Mouse (Mus musculus) MEL (cell line): ENCODE measurements around the gene Ppp1r1c. TPM values are rescaled to one million over a fixed set of nuclear protein-coding genes. Genes with fewer than 3 reads are reported as not detected.

Experiments used
- DNase-seq: peaks from one replicate; pipeline ENCODE4 v3.0.0; 2011; ENCODE audit warnings: low read depth, low spot score
- H3K27ac ChIP-seq: 2 replicates; pipeline ENCODE4 v1.5.1; 2012; ENCODE audit warnings: low read depth, mild to moderate bottlenecking, control low read depth, low read length, moderate library complexity; ENCODE audit not compliant: control insufficient read depth
- H3K27me3 ChIP-seq, 2 experiments: fragments of 150-350 bp in 1 of 2; sonication (generic) in 1 of 2; 2 replicates each; pipeline ENCODE4 v1.6.1; 2012; ENCODE audit warnings: low read length in 2 of 2, mild to moderate bottlenecking in 2 of 2, improper control_type of control experiment in 1 of 2, moderate library complexity in 1 of 2; ENCODE audit not compliant: insufficient read depth in 2 of 2, control insufficient read depth in 1 of 2
- H3K36me3 ChIP-seq, 2 experiments: 2 replicates each; pipeline ENCODE4 v1.6.1; 2012 to 2014; ENCODE audit warnings: low read length in 2 of 2, improper control_type of control experiment in 1 of 2, inconsistent platforms in 1 of 2, mild to moderate bottlenecking in 1 of 2; ENCODE audit not compliant: insufficient read depth in 2 of 2, control insufficient read depth in 1 of 2
- H3K4me1 ChIP-seq, 2 experiments: fragments of 150-350 bp in 1 of 2; sonication (generic) in 1 of 2; 2 replicates each; pipeline ENCODE4 v1.6.1; 2012; ENCODE audit warnings: low read length in 2 of 2, improper control_type of control experiment in 1 of 2, mild to moderate bottlenecking in 1 of 2; ENCODE audit not compliant: insufficient read depth in 2 of 2, control insufficient read depth in 1 of 2
- H3K4me3 ChIP-seq, 2 experiments: fragments of 150-350 bp in 1 of 2; sonication (generic) in 1 of 2; 2 replicates each; pipeline ENCODE4 v1.5.1; 2012; ENCODE audit warnings: low read depth in 2 of 2, low read length in 2 of 2, mild to moderate bottlenecking in 2 of 2, moderate library complexity in 2 of 2, control low read depth in 1 of 2, improper control_type of control experiment in 1 of 2; ENCODE audit not compliant: control insufficient read depth in 1 of 2, insufficient read depth in 1 of 2
- H3K79me2 ChIP-seq: 2 replicates; pipeline ENCODE4 v1.6.1; 2012; ENCODE audit warnings: mild to moderate bottlenecking, low read length, moderate library complexity; ENCODE audit not compliant: control insufficient read depth, poor library complexity, insufficient read depth
- H3K9ac ChIP-seq: 2 replicates; pipeline ENCODE4 v1.6.1; 2012; ENCODE audit warnings: low read depth, mild to moderate bottlenecking, control low read depth, low read length, moderate library complexity; ENCODE audit not compliant: control insufficient read depth, poor library complexity, severe bottlenecking
- H3K9me3 ChIP-seq: fragments of 150-350 bp; sonication (generic); replicated peaks from 2 replicates; pipeline ENCODE4 v1.6.1; 2012; ENCODE audit warnings: mild to moderate bottlenecking, low read length, improper control_type of control experiment, moderate library complexity; ENCODE audit not compliant: insufficient read depth
- BHLHE40 ChIP-seq: IDR thresholded peaks from 2 replicates; pipeline ENCODE4 v1.6.1; 2012; ENCODE audit warnings: low read depth, mild to moderate bottlenecking, inconsistent platforms, low read length, improper control_type of control experiment, borderline replicate concordance
- CHD2 ChIP-seq: IDR thresholded peaks from 2 replicates; pipeline ENCODE4 v1.6.1; 2011; ENCODE audit warnings: low read length, improper control_type of control experiment
- CTCF ChIP-seq, 3 experiments: IDR thresholded peaks in 2 of 3; conservative IDR thresholded peaks in 1 of 3; 2 replicates each; pipeline ENCODE4 v1.5.1; 2011 to 2012; ENCODE audit warnings: low read length in 3 of 3, low read depth in 2 of 3, mild to moderate bottlenecking in 2 of 3, improper control_type of control experiment in 1 of 3, inconsistent platforms in 1 of 3, mixed read lengths in 1 of 3, moderate library complexity in 1 of 3; ENCODE audit not compliant: control insufficient read depth in 1 of 3, insufficient read depth in 1 of 3, poor library complexity in 1 of 3, severe bottlenecking in 1 of 3
- E2F4 ChIP-seq: IDR thresholded peaks from 2 replicates; pipeline ENCODE4 v1.6.1; 2011; ENCODE audit warnings: low read depth, low read length, improper control_type of control experiment, borderline replicate concordance
- ELF1 ChIP-seq: IDR thresholded peaks from 2 replicates; pipeline ENCODE4 v1.6.1; 2014; ENCODE audit warnings: low read depth, mild to moderate bottlenecking, inconsistent platforms, low read length, improper control_type of control experiment, moderate library complexity
- EP300 ChIP-seq, 2 experiments: IDR thresholded peaks; 2 replicates each; pipeline ENCODE4 v1.6.1; 2011; ENCODE audit warnings: improper control_type of control experiment in 2 of 2, low read length in 2 of 2, low read depth in 1 of 2, mild to moderate bottlenecking in 1 of 2
- ETS1 ChIP-seq: IDR thresholded peaks from 2 replicates; pipeline ENCODE4 v1.6.1; 2012; ENCODE audit warnings: low read depth, mild to moderate bottlenecking, inconsistent platforms, low read length, improper control_type of control experiment, moderate library complexity
- GABPA ChIP-seq: IDR thresholded peaks from 2 replicates; pipeline ENCODE4 v1.6.1; 2012; ENCODE audit warnings: low read depth, mild to moderate bottlenecking, inconsistent platforms, low read length, improper control_type of control experiment, moderate library complexity
- GATA1 ChIP-seq: IDR thresholded peaks from 2 replicates; pipeline ENCODE4 v1.6.1; 2011; ENCODE audit warnings: low read depth, low read length, improper control_type of control experiment
- HCFC1 ChIP-seq: IDR thresholded peaks from 2 replicates; pipeline ENCODE4 v1.6.1; 2012; ENCODE audit warnings: low read depth, mild to moderate bottlenecking, inconsistent platforms, low read length, improper control_type of control experiment, moderate library complexity
- MEF2A ChIP-seq: IDR thresholded peaks from 2 replicates; pipeline ENCODE4 v1.6.1; 2014; ENCODE audit warnings: low read depth, mild to moderate bottlenecking, inconsistent platforms, low read length, improper control_type of control experiment; ENCODE audit not compliant: poor library complexity, insufficient replicate concordance, severe bottlenecking; ENCODE audit errors: extremely low read depth
- MYB ChIP-seq: IDR thresholded peaks from 2 replicates; pipeline ENCODE4 v1.6.1; 2011; ENCODE audit warnings: mild to moderate bottlenecking, low read depth, low read length, improper control_type of control experiment
- MYC ChIP-seq: IDR thresholded peaks from 2 replicates; pipeline ENCODE4 v1.6.1; 2011; ENCODE audit warnings: low read depth, mild to moderate bottlenecking, low read length, improper control_type of control experiment, moderate library complexity
- NELFE ChIP-seq: IDR thresholded peaks from 2 replicates; pipeline ENCODE4 v1.6.1; 2011; ENCODE audit warnings: low read depth, low read length, improper control_type of control experiment
- NRF1 ChIP-seq: IDR thresholded peaks from 2 replicates; pipeline ENCODE4 v1.6.1; 2014; ENCODE audit warnings: low read depth, mild to moderate bottlenecking, inconsistent platforms, low read length, improper control_type of control experiment, moderate library complexity; ENCODE audit not compliant: poor library complexity, insufficient read depth, severe bottlenecking
- POLR2A ChIP-seq, 2 experiments: IDR thresholded peaks; 2 replicates each; pipeline ENCODE4 v1.6.1; 2011 to 2012; ENCODE audit warnings: low read length in 2 of 2, mild to moderate bottlenecking in 2 of 2, control low read depth in 1 of 2, improper control_type of control experiment in 1 of 2, low read depth in 1 of 2, moderate library complexity in 1 of 2; ENCODE audit not compliant: control insufficient read depth in 1 of 2, insufficient read depth in 1 of 2, poor library complexity in 1 of 2
- POLR2AphosphoS2 ChIP-seq: IDR thresholded peaks from 2 replicates; pipeline ENCODE4 v1.6.1; 2011; ENCODE audit warnings: low read length, improper control_type of control experiment
- POLR2AphosphoS5 ChIP-seq: IDR thresholded peaks from 2 replicates; pipeline ENCODE4 v1.6.1; 2012; ENCODE audit warnings: low read depth, borderline replicate concordance, mild to moderate bottlenecking, inconsistent platforms, low read length, moderate library complexity, mixed read lengths
- RAD21 ChIP-seq: IDR thresholded peaks from 2 replicates; pipeline ENCODE4 v1.6.1; 2011; ENCODE audit warnings: mild to moderate bottlenecking, low read depth, low read length, improper control_type of control experiment
- RCOR1 ChIP-seq: IDR thresholded peaks from 2 replicates; pipeline ENCODE4 v1.6.1; 2012; ENCODE audit warnings: low read depth, mild to moderate bottlenecking, inconsistent platforms, low read length, improper control_type of control experiment
- SIN3A ChIP-seq: IDR thresholded peaks from 2 replicates; pipeline ENCODE4 v1.6.1; 2012; ENCODE audit warnings: low read length, improper control_type of control experiment, inconsistent platforms
- TAL1 ChIP-seq: IDR thresholded peaks from 2 replicates; pipeline ENCODE4 v1.6.1; 2012; ENCODE audit warnings: mild to moderate bottlenecking, inconsistent platforms, low read length, moderate library complexity, mixed read lengths
- TBP ChIP-seq: IDR thresholded peaks from 2 replicates; pipeline ENCODE4 v1.8.0; 2011; ENCODE audit warnings: low read depth, low read length, improper control_type of control experiment
- TCF12 ChIP-seq: IDR thresholded peaks from 2 replicates; pipeline ENCODE4 v1.6.1; 2014; ENCODE audit warnings: low read depth, mild to moderate bottlenecking, inconsistent platforms, low read length, improper control_type of control experiment, moderate library complexity
- UBTF ChIP-seq: IDR thresholded peaks from 2 replicates; pipeline ENCODE4 v1.6.1; 2012; ENCODE audit warnings: low read depth, mild to moderate bottlenecking, inconsistent platforms, low read length, improper control_type of control experiment, moderate library complexity, borderline replicate concordance; ENCODE audit not compliant: insufficient read depth
- USF2 ChIP-seq, 2 experiments: IDR thresholded peaks; 2 replicates each; pipeline ENCODE4 v1.6.1; 2011 to 2012; ENCODE audit warnings: improper control_type of control experiment in 2 of 2, low read length in 2 of 2, borderline replicate concordance in 1 of 2, inconsistent platforms in 1 of 2, low read depth in 1 of 2, mild to moderate bottlenecking in 1 of 2; ENCODE audit not compliant: insufficient read depth in 1 of 2
- ZC3H11A ChIP-seq: IDR thresholded peaks from 2 replicates; pipeline ENCODE4 v1.6.1; 2012; ENCODE audit warnings: low read depth, mild to moderate bottlenecking, inconsistent platforms, low read length, improper control_type of control experiment
- ZKSCAN1 ChIP-seq: IDR thresholded peaks from 2 replicates; pipeline ENCODE4 v1.6.1; 2012; ENCODE audit warnings: low read depth, mild to moderate bottlenecking, inconsistent platforms, low read length, improper control_type of control experiment, moderate library complexity
- ZMIZ1 ChIP-seq: IDR thresholded peaks from 2 replicates; pipeline ENCODE4 v1.6.1; 2012; ENCODE audit warnings: low read depth, mild to moderate bottlenecking, inconsistent platforms, low read length, improper control_type of control experiment, moderate library complexity
- ZNF384 ChIP-seq: IDR thresholded peaks from 2 replicates; pipeline ENCODE4 v1.6.1; 2012; ENCODE audit warnings: low read depth, mild to moderate bottlenecking, inconsistent platforms, low read length, improper control_type of control experiment
- polyA plus RNA-seq, 2 experiments: library from polyadenylated mRNA; stranded (reverse) in 1 of 2; unstranded in 1 of 2; fragments of >175 nt in 1 of 2; fragments of >200 nt in 1 of 2; gene quantifications; 2 replicates each; pipeline versions ENCODE4 v1.2.1 to v1.2.4; 2012; ENCODE audit warnings: low replicate concordance in 2 of 2, low read depth in 1 of 2; ENCODE audit not compliant: insufficient read length in 2 of 2, insufficient read depth in 1 of 2, missing spikeins in 1 of 2
- total RNA-seq: library from RNA; depleted of rRNA; stranded (reverse); fragments of 300-350 nt; gene quantifications from 2 replicates; pipeline ENCODE4 v1.2.3, GENCODE M21; 2012

The Ppp1r1c gene
- total and polyA plus RNA-seq, 3 experiments: not detected

- TF ChIP-seq TBP: no peak
- peaks cover 13 to 16% of the 10 kb centered on the region in 2 experiments for H3K36me3 ChIP-seq
- no peak overlapping the region for H3K9ac ChIP-seq
- H3K4me3 ChIP-seq: no peak overlapping the region
- no peaks in the 10 kb centered on the region for H3K27me3 ChIP-seq
- DNase-seq: no peak
- H3K27ac ChIP-seq: no peak overlapping the region
- no peaks in the 10 kb centered on the region for H3K79me2 ChIP-seq
- H3K4me1 ChIP-seq: peaks cover 5 to 6% of the 10 kb centered on the region in 2 experiments
- no peaks in the 10 kb centered on the region for H3K9me3 ChIP-seq
These were observed 32.3 kb upstream of the Ppp1r1c start for GRCm38 (mm10) chr2:79675266-79675665.

GRCm38 (mm10) chr2:79677663-79678257 is 29.8 kb upstream of the Ppp1r1c start:
- H3K36me3 ChIP-seq: peaks cover 4 to 13% of the 10 kb centered on the region in 2 experiments
- 0 out of 2 replicates have a peak overlapping the region, but pooled peaks have one; percentile 38 for H3K27ac ChIP-seq
- H3K79me2 ChIP-seq: no peaks in the 10 kb centered on the region
- peak; percentile 87 for DNase-seq
- no peak overlapping the region for H3K4me3 ChIP-seq
- no peak overlapping the region for H3K9ac ChIP-seq
- H3K4me1 ChIP-seq: peaks cover 5 to 6% of the 10 kb centered on the region in 2 experiments
- no peaks in the 10 kb centered on the region for H3K9me3 ChIP-seq
- H3K27me3 ChIP-seq: no peaks in the 10 kb centered on the region
- TF ChIP-seq GATA1 (peak; percentile 48), NELFE (no peak), E2F4 (no peak), CHD2 (no peak), GABPA (no peak), MEF2A (no peak), ZKSCAN1 (no peak), POLR2A (IDR thresholded peaks at IDR 0.05; ENCODE audit: control insufficient read depth in 1 of 2, insufficient read depth in 1 of 2, low read depth in 1 of 2, low read length in 2 of 2, poor library complexity in 1 of 2) (no peak), POLR2AphosphoS5 (no peak), TBP (no peak), HCFC1 (0 out of 2 replicates have a peak, but pooled peaks have one; percentile 37), SIN3A (peak; percentile 50; the same call in 1 of the 2 replicates), MYB (peak; percentile 86), CTCF (IDR thresholded peaks at IDR 0.05 in 2 of 3, conservative IDR thresholded peaks at IDR 0.05 in 1 of 3; ENCODE audit: control insufficient read depth in 1 of 3, insufficient read depth in 1 of 3, low read depth in 2 of 3, low read length in 3 of 3, poor library complexity in 1 of 3, severe bottlenecking in 1 of 3) (no peak), NRF1 (no peak), RAD21 (no peak), TCF12 (peak; percentile 48; the same call in 1 of the 2 replicates), ZNF384 (peak; percentile 67), TAL1 (no peak), ETS1 (peak; percentile 65), POLR2AphosphoS2 (no peak), ZMIZ1 (no peak), RCOR1 (peak; percentile 88), BHLHE40 (no peak), UBTF (no peak), USF2 (IDR thresholded peaks at IDR 0.05; ENCODE audit: borderline replicate concordance in 1 of 2, insufficient read depth in 1 of 2, low read depth in 1 of 2, low read length in 2 of 2) (no peak), ZC3H11A (no peak), EP300 (IDR thresholded peaks at IDR 0.05; ENCODE audit: low read depth in 1 of 2, low read length in 2 of 2) (peak; percentile 83 to 88), MYC (peak; percentile 51; the same call in 1 of the 2 replicates), ELF1 (peak; percentile 74)
